ENCODE assay signal across 21 mouse cellular contexts in genomic region chr6:7768421-7768820, GRCm38 (mm10).
DNase-seq lines count a peak whose midpoint lies in the region; TF ChIP-seq lines count a peak whose summit lies in the region.
"Had no signal": no experiment of that assay in that cellular context is flagged by ENCODE, and none has a peak within 500 bp of the region (broad histone marks: within the 10 kb centered on the region; RNA-seq: fewer than 3 reads in every experiment).

No protein-coding gene starts in this region.

- H3K9ac ChIP-seq in heart, adult 2 months (ENCODE audit: low read depth, low read length): no peak overlapping the region
- H3K9ac ChIP-seq: embryonic facial prominence, embryonic 12.5 days; forebrain, embryonic 13.5 days; forebrain, embryonic 15.5 days had no signal

- no peak for TF ChIP-seq CTCF in heart, adult 2 months (IDR thresholded peaks at IDR 0.05)
- TF ChIP-seq CTCF in C2C12 (IDR thresholded peaks at IDR 0.05; ENCODE audit: control insufficient read depth, insufficient read depth, insufficient read length): no peak

- no peaks in the 10 kb centered on the region for H3K27me3 ChIP-seq in heart, adult 2 months (ENCODE audit: control insufficient read depth, insufficient read depth, low read length)
- H3K27me3 ChIP-seq in heart, embryonic 10.5 days (ENCODE audit: insufficient read depth, poor library complexity, severe bottlenecking): no peaks in the 10 kb centered on the region
- H3K27me3 ChIP-seq in C2C12 (ENCODE audit: control insufficient read depth, insufficient read depth, insufficient read length) (no peaks in the 10 kb centered on the region), myocyte (ENCODE audit: control insufficient read depth, insufficient read depth, insufficient read length) (no peaks in the 10 kb centered on the region)
- H3K27me3 ChIP-seq: CH12.LX; embryonic facial prominence, embryonic 12.5 days; forebrain, embryonic 13.5 days; forebrain, embryonic 15.5 days had no signal

- H3K9me3 ChIP-seq in heart, embryonic 10.5 days: no peaks in the 10 kb centered on the region
- H3K9me3 ChIP-seq: embryonic facial prominence, embryonic 10.5 days; embryonic facial prominence, embryonic 12.5 days; forebrain, embryonic 13.5 days; forebrain, embryonic 15.5 days; G1E had no signal

- no peak overlapping the region for H3K4me2 ChIP-seq in myocyte (ENCODE audit: low read depth)
- H3K4me2 ChIP-seq: embryonic facial prominence, embryonic 12.5 days; forebrain, embryonic 13.5 days; forebrain, embryonic 15.5 days had no signal

- TF ChIP-seq EP300 in heart, adult 2 months (IDR thresholded peaks at IDR 0.05; ENCODE audit: insufficient read depth, low read depth, low read length): no peak

- no peaks in the 10 kb centered on the region for H3K4me1 ChIP-seq in heart, adult 2 months (ENCODE audit: control insufficient read depth, insufficient read depth, low read length)
- no peaks in the 10 kb centered on the region for H3K4me1 ChIP-seq in heart, embryonic 10.5 days
- H3K4me1 ChIP-seq: embryonic facial prominence, embryonic 10.5 days; embryonic facial prominence, embryonic 12.5 days; forebrain, embryonic 13.5 days; forebrain, embryonic 15.5 days had no signal

- H3K79me3 ChIP-seq in C2C12 (ENCODE audit: low read depth): no peaks in the 10 kb centered on the region

- no peak overlapping the region for H3K4me3 ChIP-seq in heart, adult 2 months
- no peak overlapping the region for H3K4me3 ChIP-seq in heart, embryonic 10.5 days
- H3K4me3 ChIP-seq in C2C12 (ENCODE audit: insufficient read depth, poor library complexity, severe bottlenecking) (no peak overlapping the region), myocyte (no peak overlapping the region)
- H3K4me3 ChIP-seq: embryonic facial prominence, embryonic 10.5 days; embryonic facial prominence, embryonic 12.5 days; forebrain, embryonic 13.5 days; forebrain, embryonic 15.5 days had no signal

- intact Hi-C loops in heart, adult 2 months (cut with DNase I): no loop called here
- intact Hi-C loops in heart, postnatal 25 days (cut with DNase I): no loop called here
- intact Hi-C loops in heart, postnatal 10 days (cut with DNase I): no loop called here

- H3K27ac ChIP-seq in heart, adult 2 months: no peak overlapping the region
- no peak overlapping the region for H3K27ac ChIP-seq in heart, embryonic 10.5 days
- H3K27ac ChIP-seq: embryonic facial prominence, embryonic 10.5 days; embryonic facial prominence, embryonic 12.5 days; forebrain, embryonic 13.5 days; forebrain, embryonic 15.5 days had no signal

- no peaks in the 10 kb centered on the region for H3K79me2 ChIP-seq in heart, adult 2 months (replicated peaks; ENCODE audit: control insufficient read depth, insufficient read depth, low read length)
- no peaks in the 10 kb centered on the region for H3K79me2 ChIP-seq in C2C12 (ENCODE audit: control insufficient read depth, insufficient read depth)
- H3K79me2 ChIP-seq in myocyte (ENCODE audit: control insufficient read depth, insufficient read depth): no peaks in the 10 kb centered on the region

- no peaks in the 10 kb centered on the region for H3K36me3 ChIP-seq in heart, adult 2 months (ENCODE audit: control insufficient read depth, insufficient read depth, low read length)
- H3K36me3 ChIP-seq in heart, embryonic 10.5 days: no peaks in the 10 kb centered on the region
- H3K36me3 ChIP-seq in C2C12 (ENCODE audit: control insufficient read depth, insufficient read depth) (no peaks in the 10 kb centered on the region), myocyte (ENCODE audit: control insufficient read depth, insufficient read depth) (no peaks in the 10 kb centered on the region)
- H3K36me3 ChIP-seq: embryonic facial prominence, embryonic 10.5 days; embryonic facial prominence, embryonic 12.5 days; forebrain, embryonic 15.5 days; G1E had no signal

- DNase-seq in heart, adult 2 months: peak; percentile 15 to 24
- DNase-seq in heart, postnatal 25 days (ENCODE audit: low spot score): no peak
- peak; percentile 10 to 21 for DNase-seq in heart, postnatal 10 days
- DNase-seq in heart, embryonic 10.5 days (ENCODE audit: low spot score): no peak
- DNase-seq in frontal cortex, adult 2 months (ENCODE audit: extremely low spot score in 1 of 2, low spot score in 1 of 2): no peak
- DNase-seq: adrenal gland, adult 8-10 months; adrenal gland, postnatal 14 days; adrenal gland, postnatal 36 days; cerebellum, adult 11-12 months; cerebellum, adult 2 months; cerebellum, adult 9-10 months; cerebellum, postnatal 10 days; cerebellum, postnatal 25 days had no signal

- no peak for TF ChIP-seq POLR2A in heart, adult 2 months (IDR thresholded peaks at IDR 0.05; ENCODE audit: insufficient read depth, low read depth, low read length)
- no peak for TF ChIP-seq POLR2A in myocyte (IDR thresholded peaks at IDR 0.05; ENCODE audit: insufficient read length, low read depth)

- H3ac ChIP-seq in C2C12 (ENCODE audit: control insufficient read depth, insufficient read length, low read depth): no peak overlapping the region
- no peak overlapping the region for H3ac ChIP-seq in myocyte (ENCODE audit: control insufficient read depth, insufficient read length)

TF ChIP-seq in C2C12, 6 proteins besides CTCF, POLR2A, EP300 and RAD21:
- TF ChIP-seq CEBPB (IDR thresholded peaks at IDR 0.05; ENCODE audit: low read depth): no peak
- peak; percentile 82 for TF ChIP-seq MYOD1 (IDR thresholded peaks at IDR 0.05; ENCODE audit: control insufficient read depth, insufficient read length, low read depth)
TF ChIP-seq in C2C12: peak in this region for 1.

TF ChIP-seq in myocyte, 11 proteins besides CTCF, POLR2A, EP300 and RAD21:
- TF ChIP-seq MYOD1 (IDR thresholded peaks at IDR 0.05; ENCODE audit: control insufficient read depth in 1 of 3, insufficient read length in 2 of 3, low read depth in 2 of 3): peak; percentile 58 to 86 (median 58)
- TF ChIP-seq USF1 (IDR thresholded peaks at IDR 0.05; ENCODE audit: low read depth): no peak
- no peak for TF ChIP-seq TCF12 (IDR thresholded peaks at IDR 0.05; ENCODE audit: insufficient read depth, poor library complexity, severe bottlenecking)
- TF ChIP-seq POLR2AphosphoS2 (IDR thresholded peaks at IDR 0.05; ENCODE audit: insufficient read length, low read depth): no peak
- TF ChIP-seq TCF3 (IDR thresholded peaks at IDR 0.05; ENCODE audit: insufficient read length, low read depth): no peak
- TF ChIP-seq E2F4 (IDR thresholded peaks at IDR 0.05; ENCODE audit: insufficient read depth): no peak

Comparison
In these comparisons a context has a peak if more than half of its experiments do, and no peak if none do; other contexts are left out.
1. DNase-seq: peak in heart, adult 2 months (2 of 2) and heart, postnatal 10 days (2 of 2); none in heart, postnatal 25 days (single experiment), heart, embryonic 10.5 days (single experiment) and frontal cortex, adult 2 months (0 of 2).